Mouse (Mus musculus): ENCODE data around the gene AA986860. TPM values are rescaled to one million over a fixed set of nuclear protein-coding genes. Genes with fewer than 3 reads are reported as not detected.

AA986860 gene
- polyA plus RNA-seq, 1 experiment from 2014 or later: 62.2 TPM

- ATAC-seq: peak; percentile 42
- no peak overlapping the region for H3K4me2 ChIP-seq (replicated peaks)
- H3K36me3 ChIP-seq: no peaks in the 10 kb centered on the region
- WGBS: 80% methylated on average over 3 of the region's 3 CpGs
- no peaks in the 10 kb centered on the region for H3K4me1 ChIP-seq (replicated peaks)
- H3K27ac ChIP-seq: no peak overlapping the region
- no peak overlapping the region for H3K9ac ChIP-seq
- H3K27me3 ChIP-seq (replicated peaks): no peaks in the 10 kb centered on the region
- H3K9me3 ChIP-seq: no peaks in the 10 kb centered on the region
- no peak overlapping the region for H3K4me3 ChIP-seq (replicated peaks)
These were observed 58.0 kb downstream of the AA986860 start for GRCm38 (mm10) chr1:130789512-130790451.

Other genes with a start within 250 kb of the AA986860 start
- 0.10 TPM in 1 of 2 replicates, not detected in the other for gene Zp3r, start 102.4 kb upstream of the AA986860 start, polyA plus RNA-seq (2015; fragmentation: Nextera tagmentation; extraction: Ambion mirVana)
- 2.4 and 2.6 TPM in 2 replicates for gene C4bp, start 70.3 kb upstream of the AA986860 start, polyA plus RNA-seq (2015; fragmentation: Nextera tagmentation; extraction: Ambion mirVana)
- gene Gm29427, start 16.2 kb upstream of the AA986860 start, polyA plus RNA-seq (2015; fragmentation: Nextera tagmentation; extraction: Ambion mirVana): not detected in 2 replicates
- gene Yod1, start 14.6 kb upstream of the AA986860 start, polyA plus RNA-seq (2015; fragmentation: Nextera tagmentation; extraction: Ambion mirVana): 10.2 and 10.5 TPM in 2 replicates
- gene Pfkfb2, start 2.7 kb upstream of the AA986860 start, polyA plus RNA-seq (2015; fragmentation: Nextera tagmentation; extraction: Ambion mirVana): 10.8 and 11.2 TPM in 2 replicates
- 0.18 and 0.21 TPM in 2 replicates for gene Fcamr, start 68.9 kb downstream of the AA986860 start, polyA plus RNA-seq (2015; fragmentation: Nextera tagmentation; extraction: Ambion mirVana)
- gene Pigr, start 94.7 kb downstream of the AA986860 start, polyA plus RNA-seq (2015; fragmentation: Nextera tagmentation; extraction: Ambion mirVana): 0.96 and 2.5 TPM in 2 replicates
- gene Fcmr, start 133.7 kb downstream of the AA986860 start, polyA plus RNA-seq (2015; fragmentation: Nextera tagmentation; extraction: Ambion mirVana): 2.8 and 5.7 TPM in 2 replicates
- not detected in 2 replicates for gene Il24, start 155.5 kb downstream of the AA986860 start, polyA plus RNA-seq (2015; fragmentation: Nextera tagmentation; extraction: Ambion mirVana)
- not detected in 2 replicates for gene Il20, start 179.5 kb downstream of the AA986860 start, polyA plus RNA-seq (2015; fragmentation: Nextera tagmentation; extraction: Ambion mirVana)
- gene Il19, start 208.1 kb downstream of the AA986860 start, polyA plus RNA-seq (2015; fragmentation: Nextera tagmentation; extraction: Ambion mirVana): 0.20 and 0.33 TPM in 2 replicates

Measured in intestine, embryonic 15.5 days (tissue).